Mouse (Mus musculus) adrenal gland, postnatal 25 days (tissue): ENCODE data around the gene Cmip. TPM values are rescaled to one million over a fixed set of nuclear protein-coding genes. Genes with fewer than 3 reads are reported as not detected.
A peak's percentile ranks its signal among the peaks of the same experiment; 100 is the strongest.

ENCODE experiments used
- DNase-seq: peaks from one replicate; pipeline ENCODE4 v3.0.0; 2021; ENCODE audit warnings: mixed read lengths
- total RNA-seq: library from RNA; stranded (reverse); gene quantifications from 2 replicates; pipeline ENCODE4 v1.2.3, GENCODE M21; 2021

The Cmip gene
- total RNA-seq, 1 experiment from 2014 or later, result 121 TPM

GRCm38 (mm10) chr8:117297913-117298518 is 41.2 kb downstream of the Cmip start:
- no peak for DNase-seq

GRCm38 (mm10) chr8:117299204-117299603 is 42.3 kb downstream of the Cmip start:
- DNase-seq, result no peak

GRCm38 (mm10) chr8:117300188-117300587 is 43.3 kb downstream of the Cmip start:
- no peak for DNase-seq

- DNase-seq, result no peak
These were observed 44.7 kb downstream of the Cmip start for GRCm38 (mm10) chr8:117301457-117302041.

- DNase-seq, result no peak
These were observed 45.2 kb downstream of the Cmip start for GRCm38 (mm10) chr8:117302072-117302471.

GRCm38 (mm10) chr8:117303666-117304065 is 46.8 kb downstream of the Cmip start:
- DNase-seq, result no peak

- no peak for DNase-seq
These were observed 48.5 kb downstream of the Cmip start for GRCm38 (mm10) chr8:117305405-117305804.

- no peak for DNase-seq
These were observed 49.9 kb downstream of the Cmip start for GRCm38 (mm10) chr8:117306756-117307155.

GRCm38 (mm10) chr8:117307221-117307620 is 50.4 kb downstream of the Cmip start:
- no peak for DNase-seq

- DNase-seq, result no peak
These were observed 51.6 kb downstream of the Cmip start for GRCm38 (mm10) chr8:117308303-117309095.

GRCm38 (mm10) chr8:117309653-117310274 is 52.9 kb downstream of the Cmip start:
- DNase-seq, result no peak

- peak; percentile 1 for DNase-seq
These were observed 54.2 kb downstream of the Cmip start for GRCm38 (mm10) chr8:117310961-117311561.

GRCm38 (mm10) chr8:117314308-117314953 is 57.6 kb downstream of the Cmip start:
- no peak for DNase-seq

- DNase-seq, result no peak
These were observed 58.9 kb downstream of the Cmip start for GRCm38 (mm10) chr8:117315727-117316126.

GRCm38 (mm10) chr8:117317478-117317877 is 60.6 kb downstream of the Cmip start:
- no peak for DNase-seq

GRCm38 (mm10) chr8:117318911-117319826 is 62.3 kb downstream of the Cmip start:
- DNase-seq, result no peak

- DNase-seq, result no peak
These were observed 63.8 kb downstream of the Cmip start for GRCm38 (mm10) chr8:117320616-117321015.

- no peak for DNase-seq
These were observed 64.4 kb downstream of the Cmip start for GRCm38 (mm10) chr8:117321232-117321631.

GRCm38 (mm10) chr8:117322021-117322420 is 65.2 kb downstream of the Cmip start:
- peak; percentile 1 for DNase-seq

- DNase-seq, result no peak
These were observed 65.9 kb downstream of the Cmip start for GRCm38 (mm10) chr8:117322715-117323310.
